ENCODE assay signal across 9 mouse cellular contexts in the genomic region with DNA sequence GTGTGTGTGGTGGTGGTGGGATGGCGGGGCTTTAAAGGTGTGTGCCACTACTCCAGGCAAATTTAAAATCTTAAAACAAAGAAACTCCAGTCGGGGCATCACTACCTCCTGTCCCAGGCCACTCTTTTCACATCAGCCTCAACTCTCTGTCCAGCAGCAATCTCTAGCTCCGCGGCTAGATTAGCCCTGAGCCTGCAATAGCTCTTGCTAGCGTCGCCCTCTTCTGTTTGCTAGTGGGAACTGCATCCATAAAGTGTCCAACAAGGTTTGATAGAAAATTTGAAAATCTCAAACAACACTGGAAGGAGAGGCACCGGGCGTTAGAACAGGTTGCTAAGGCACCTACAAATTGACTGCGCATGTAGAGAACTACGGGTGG. TPM values are rescaled to one million over a fixed set of nuclear protein-coding genes. Genes with fewer than 3 reads are reported as not detected.
DNase-seq lines count a peak whose midpoint lies in the region; ATAC-seq and TF ChIP-seq lines count a peak whose summit lies in the region.
"Had no signal": no experiment of that assay in that cellular context is flagged by ENCODE, and none has a peak within 500 bp of the region (broad histone marks: within the 10 kb centered on the region; RNA-seq: fewer than 3 reads in every experiment).

No protein-coding gene starts in this region.

- intact Hi-C loops in heart, postnatal 36 days (cut with DNase I) = loop anchor here (1.0 to 5.0 kb wide), 3 partner anchors 31 to 218 kb away; partner anchors contain the start of gene Eln

- no peak overlapping the region for H3K27ac ChIP-seq in forebrain, embryonic 11.5 days (ENCODE audit: low read depth, low read length)
- no peak overlapping the region for H3K27ac ChIP-seq in liver, embryonic 16.5 days (ENCODE audit: low read length)
- no peak overlapping the region for H3K27ac ChIP-seq in neural tube, embryonic 13.5 days (replicated peaks)
- H3K27ac ChIP-seq in thymus, adult 2 months (ENCODE audit: control insufficient read depth, insufficient read depth, low read length) = no peak overlapping the region
- H3K27ac ChIP-seq: macrophage had no signal

- TF ChIP-seq POLR2A in thymus, adult 2 months (IDR thresholded peaks at IDR 0.05; ENCODE audit: control insufficient read depth, extremely low read depth, insufficient read depth, low read length, poor library complexity) = no peak

- peak overlapping the region; percentile 42 for H3K4me2 ChIP-seq in forebrain, embryonic 11.5 days (ENCODE audit: low read depth, low read length, severe bottlenecking)
- H3K4me2 ChIP-seq in liver, embryonic 16.5 days (ENCODE audit: low read depth, low read length) = peak overlapping the region; percentile 78
- H3K4me2 ChIP-seq in neural tube, embryonic 13.5 days = peak overlapping the region; percentile 49

- no peaks in the 10 kb centered on the region for H3K9me3 ChIP-seq in G1E (replicated peaks)
- no peaks in the 10 kb centered on the region for H3K9me3 ChIP-seq in forebrain, embryonic 11.5 days (ENCODE audit: control insufficient read depth, low read length)
- H3K9me3 ChIP-seq in liver, embryonic 16.5 days (replicated peaks; ENCODE audit: control insufficient read depth, low read length) = no peaks in the 10 kb centered on the region
- no peaks in the 10 kb centered on the region for H3K9me3 ChIP-seq in neural tube, embryonic 13.5 days

- 7% methylated on average over 10 of the region's 10 CpGs for WGBS in forebrain, embryonic 11.5 days
- WGBS in liver, embryonic 16.5 days (ENCODE audit: insufficient replicate concordance) = 6% methylated on average over 10 of the region's 10 CpGs
- WGBS in neural tube, embryonic 13.5 days = 8% methylated on average over 10 of the region's 10 CpGs
- 12% methylated on average over 10 of the region's 10 CpGs for WGBS in thymus, adult 2 months

- no peaks in the 10 kb centered on the region for H3K36me3 ChIP-seq in G1E (replicated peaks)
- H3K36me3 ChIP-seq in forebrain, embryonic 11.5 days (ENCODE audit: control insufficient read depth, insufficient read depth, low read length) = no peaks in the 10 kb centered on the region
- no peaks in the 10 kb centered on the region for H3K36me3 ChIP-seq in liver, embryonic 16.5 days (ENCODE audit: control insufficient read depth, insufficient read depth)
- no peaks in the 10 kb centered on the region for H3K36me3 ChIP-seq in neural tube, embryonic 13.5 days
- H3K36me3 ChIP-seq in thymus, adult 2 months (ENCODE audit: control insufficient read depth, insufficient read depth, low read length) = no peaks in the 10 kb centered on the region

- ATAC-seq in G1E (ENCODE audit: extremely low read depth, insufficient number of reproducible peaks, low FRiP score, poor library complexity, severe bottlenecking) = no peak
- peak; percentile 36; the same call in 1 of the 2 replicates for ATAC-seq in cerebellum, adult (ENCODE audit: insufficient number of reproducible peaks, low FRiP score, low TSS enrichment)
- 0 out of 2 replicates have a peak, but pooled peaks have one; percentile 49 for ATAC-seq in forebrain, embryonic 11.5 days (replicated peaks; ENCODE audit: low FRiP score)
- peak; percentile 62 for ATAC-seq in liver, embryonic 16.5 days (ENCODE audit: low read depth)
- ATAC-seq in neural tube, embryonic 13.5 days (ENCODE audit: low read depth) = no peak

- TF ChIP-seq CTCF in G1E (IDR thresholded peaks at IDR 0.05; ENCODE audit: low read depth, low read length) = peak; percentile 51
- TF ChIP-seq CTCF in thymus, adult 2 months (IDR thresholded peaks at IDR 0.05; ENCODE audit: borderline replicate concordance, control insufficient read depth, extremely low read depth, insufficient read depth, low read length, poor library complexity) = no peak

- peak overlapping the region; percentile 66; the same call in 1 of the 2 replicates for H3K4me3 ChIP-seq in G1E (ENCODE audit: low read depth, low read length)
- H3K4me3 ChIP-seq in forebrain, embryonic 11.5 days (ENCODE audit: low read depth, low read length) = no peak overlapping the region; the same call in 1 of the 2 replicates
- peak overlapping the region; percentile 50 for H3K4me3 ChIP-seq in liver, embryonic 16.5 days (ENCODE audit: low read depth, low read length)
- H3K4me3 ChIP-seq in neural tube, embryonic 13.5 days = peak overlapping the region; percentile 18
- no peak overlapping the region for H3K4me3 ChIP-seq in thymus, adult 2 months (ENCODE audit: control insufficient read depth, insufficient read depth, low read length)

- H3K4me1 ChIP-seq in G1E (ENCODE audit: insufficient read depth, low read depth, low read length) = peaks cover 47% of the 10 kb centered on the region
- H3K4me1 ChIP-seq in forebrain, embryonic 11.5 days (replicated peaks; ENCODE audit: control insufficient read depth, insufficient read depth, low read length) = 0 out of 2 replicates have a peak, but pooled peaks cover 2% of the 10 kb centered on the region
- peaks cover 13% of the 10 kb centered on the region for H3K4me1 ChIP-seq in liver, embryonic 16.5 days (ENCODE audit: control insufficient read depth, low read depth, low read length)
- peaks cover 11% of the 10 kb centered on the region for H3K4me1 ChIP-seq in neural tube, embryonic 13.5 days (replicated peaks)
- H3K4me1 ChIP-seq in thymus, adult 2 months (replicated peaks; ENCODE audit: control insufficient read depth, insufficient read depth, low read length) = peaks cover 18% of the 10 kb centered on the region

- peak; percentile 52 for DNase-seq in G1E (ENCODE audit: low spot score)
- peak; percentile 79 for DNase-seq in forebrain, embryonic 11.5 days (ENCODE audit: low spot score)
- peak; percentile 72 to 75 for DNase-seq in heart, postnatal 36 days
- peak; percentile 76 for DNase-seq in layer of hippocampus, adult 11-12 months (ENCODE audit: low spot score)
- DNase-seq in thymus, adult 2 months = peak; percentile 75

- no peaks in the 10 kb centered on the region for H3K27me3 ChIP-seq in G1E (ENCODE audit: insufficient read depth, low read length)
- no peaks in the 10 kb centered on the region for H3K27me3 ChIP-seq in forebrain, embryonic 11.5 days (ENCODE audit: control insufficient read depth, insufficient read depth, low read length)
- no peaks in the 10 kb centered on the region for H3K27me3 ChIP-seq in liver, embryonic 16.5 days (ENCODE audit: control insufficient read depth, insufficient read depth, low read depth, low read length)
- H3K27me3 ChIP-seq in neural tube, embryonic 13.5 days = peaks cover 18% of the 10 kb centered on the region
- no peaks in the 10 kb centered on the region; the same call in 1 of the 2 replicates for H3K27me3 ChIP-seq in thymus, adult 2 months (ENCODE audit: control insufficient read depth, insufficient read depth, low read length)

- no peak overlapping the region for H3K9ac ChIP-seq in forebrain, embryonic 11.5 days (ENCODE audit: low read length)
- H3K9ac ChIP-seq in liver, embryonic 16.5 days (ENCODE audit: low read depth, low read length) = peak overlapping the region; percentile 59
- 0 out of 2 replicates have a peak overlapping the region, but pooled peaks have one; percentile 26 for H3K9ac ChIP-seq in neural tube, embryonic 13.5 days

RNA-seq across cellular contexts. Expression of gene Cldn4, which starts 18.7 kb away (rescaled TPM):
- not detected in 2 replicates for total RNA-seq in G1E (2014; fragmentation: Nextera tagmentation)
- total RNA-seq in G1E (2017) = 0.06 and 0.22 TPM in 2 replicates
- not detected in 2 replicates for polyA plus RNA-seq in G1E (2012)
- 5.6 and 7.0 TPM in 2 replicates for polyA plus RNA-seq in forebrain, embryonic 11.5 days (2014; fragmentation: Nextera tagmentation; extraction: Ambion mirVana)
- not detected for total RNA-seq in heart, postnatal 36 days (2021)
- polyA plus RNA-seq in liver, embryonic 16.5 days (2015; fragmentation: Nextera tagmentation; extraction: Ambion mirVana) = 0.28 and 0.71 TPM in 2 replicates
- 0.38 and 0.85 TPM in 2 replicates for polyA plus RNA-seq in neural tube, embryonic 13.5 days (2015; fragmentation: Nextera tagmentation; extraction: Ambion mirVana)
- 55.4 and 57.8 TPM in 2 replicates for polyA plus RNA-seq in thymus, adult 2 months (2012; rRNA removed)
- polyA plus RNA-seq: macrophage had no signal

RNA-seq across cellular contexts. Expression of gene Cldn3, which starts 20.6 kb away (rescaled TPM):
- total RNA-seq in G1E (2014; fragmentation: Nextera tagmentation) (not detected in 2 replicates), G1E (2017) (not detected in 2 replicates)
- polyA plus RNA-seq in G1E (2012) = 0.87 and 0.98 TPM in 2 replicates
- 4.4 and 7.3 TPM in 2 replicates for polyA plus RNA-seq in forebrain, embryonic 11.5 days (2014; fragmentation: Nextera tagmentation; extraction: Ambion mirVana)
- under 1 TPM in 1 of 2 experiments, not detected in 1; 0.22 TPM for total RNA-seq in heart, postnatal 36 days (2021)
- 2.6 and 4.7 TPM in 2 replicates for polyA plus RNA-seq in liver, embryonic 16.5 days (2015; fragmentation: Nextera tagmentation; extraction: Ambion mirVana)
- polyA plus RNA-seq in neural tube, embryonic 13.5 days (2015; fragmentation: Nextera tagmentation; extraction: Ambion mirVana) = 0.81 and 2.4 TPM in 2 replicates
- polyA plus RNA-seq in thymus, adult 2 months (2012; rRNA removed) = 14.7 and 15.0 TPM in 2 replicates
- polyA plus RNA-seq: macrophage had no signal

RNA-seq across cellular contexts. Expression of gene Mettl27, which starts 33.3 kb away (rescaled TPM):
- total RNA-seq in G1E (2014; fragmentation: Nextera tagmentation) (10.3 and 11.7 TPM in 2 replicates), G1E (2017) (4.8 and 6.6 TPM in 2 replicates)
- polyA plus RNA-seq in G1E (2012) = 4.6 and 5.6 TPM in 2 replicates
- polyA plus RNA-seq in forebrain, embryonic 11.5 days (2014; fragmentation: Nextera tagmentation; extraction: Ambion mirVana) = 7.3 and 10.4 TPM in 2 replicates
- total RNA-seq in heart, postnatal 36 days (2021) = 1 to 10 TPM; 7.3 to 7.5 TPM
- 20.8 and 25.3 TPM in 2 replicates for polyA plus RNA-seq in liver, embryonic 16.5 days (2015; fragmentation: Nextera tagmentation; extraction: Ambion mirVana)
- polyA plus RNA-seq in neural tube, embryonic 13.5 days (2015; fragmentation: Nextera tagmentation; extraction: Ambion mirVana) = 8.8 and 9.0 TPM in 2 replicates
- 24.9 and 26.7 TPM in 2 replicates for polyA plus RNA-seq in thymus, adult 2 months (2012; rRNA removed)

RNA-seq across cellular contexts. Expression of gene Abhd11, which starts 43.5 kb away (rescaled TPM):
- total RNA-seq in G1E (2014; fragmentation: Nextera tagmentation) (21.7 and 36.1 TPM in 2 replicates), G1E (2017) (37.2 and 45.1 TPM in 2 replicates)
- 61.2 and 65.9 TPM in 2 replicates for polyA plus RNA-seq in G1E (2012)
- polyA plus RNA-seq in forebrain, embryonic 11.5 days (2014; fragmentation: Nextera tagmentation; extraction: Ambion mirVana) = 38.9 and 39.1 TPM in 2 replicates
- total RNA-seq in heart, postnatal 36 days (2021) = 10 to 100 TPM; 63.6 to 68.4 TPM
- polyA plus RNA-seq in liver, embryonic 16.5 days (2015; fragmentation: Nextera tagmentation; extraction: Ambion mirVana) = 26.2 and 26.6 TPM in 2 replicates
- polyA plus RNA-seq in neural tube, embryonic 13.5 days (2015; fragmentation: Nextera tagmentation; extraction: Ambion mirVana) = 63.6 and 72.2 TPM in 2 replicates
- polyA plus RNA-seq in thymus, adult 2 months (2012; rRNA removed) = 71.7 and 84.8 TPM in 2 replicates

RNA-seq across cellular contexts. Expression of gene Cldn13, which starts 50.1 kb away (rescaled TPM):
- total RNA-seq in G1E (2014; fragmentation: Nextera tagmentation) (41.2 TPM in 1 of 2 replicates, not detected in the other), G1E (2017) (1.9 and 2.3 TPM in 2 replicates)
- not detected in 2 replicates for polyA plus RNA-seq in G1E (2012)
- polyA plus RNA-seq in forebrain, embryonic 11.5 days (2014; fragmentation: Nextera tagmentation; extraction: Ambion mirVana) = 3.6 and 3.8 TPM in 2 replicates
- total RNA-seq in heart, postnatal 36 days (2021) = not detected
- 258 and 277 TPM in 2 replicates for polyA plus RNA-seq in liver, embryonic 16.5 days (2015; fragmentation: Nextera tagmentation; extraction: Ambion mirVana)
- 0.29 and 0.49 TPM in 2 replicates for polyA plus RNA-seq in neural tube, embryonic 13.5 days (2015; fragmentation: Nextera tagmentation; extraction: Ambion mirVana)
- polyA plus RNA-seq in thymus, adult 2 months (2012; rRNA removed) = 1.8 and 1.9 TPM in 2 replicates
- polyA plus RNA-seq: macrophage had no signal

Comparison
In these comparisons a context has a peak if more than half of its experiments do, and no peak if none do; other contexts are left out.
1. ATAC-seq: peak in cerebellum, adult (single experiment), forebrain, embryonic 11.5 days (single experiment) and liver, embryonic 16.5 days (single experiment); none in G1E (single experiment) and neural tube, embryonic 13.5 days (single experiment).
2. H3K4me3 ChIP-seq: peak in G1E (single experiment), liver, embryonic 16.5 days (single experiment) and neural tube, embryonic 13.5 days (single experiment); none in forebrain, embryonic 11.5 days (single experiment) and thymus, adult 2 months (single experiment).
3. Peak in every context shown above with its lines, with median percentiles within 50 percentile points of each other: DNase-seq and H3K4me2 ChIP-seq.